Mouse (Mus musculus): ENCODE data around the gene Asns.

Gene Asns

GRCm38 (mm10) chr6:7660377-7661080 lies 32.5 kb downstream of the Asns start:
- peak; percentile 15 for DNase-seq (ENCODE audit: low read depth, low spot score)
- H3K36me3 ChIP-seq (ENCODE audit: control insufficient read depth, insufficient read depth, low read length, poor library complexity, severe bottlenecking): no peaks in the 10 kb centered on the region
- no peaks in the 10 kb centered on the region for H3K27me3 ChIP-seq (ENCODE audit: control insufficient read depth, insufficient read depth, low read length, poor library complexity, severe bottlenecking)

GRCm38 (mm10) chr6:7656601-7657000 lies 36.5 kb downstream of the Asns start:
- no peak for DNase-seq (ENCODE audit: low read depth, low spot score)
- H3K27me3 ChIP-seq (ENCODE audit: control insufficient read depth, insufficient read depth, low read length, poor library complexity, severe bottlenecking): no peaks in the 10 kb centered on the region
- no peaks in the 10 kb centered on the region for H3K36me3 ChIP-seq (ENCODE audit: control insufficient read depth, insufficient read depth, low read length, poor library complexity, severe bottlenecking)

- no peaks in the 10 kb centered on the region for H3K27me3 ChIP-seq (ENCODE audit: control insufficient read depth, insufficient read depth, low read length, poor library complexity, severe bottlenecking)
- no peaks in the 10 kb centered on the region for H3K36me3 ChIP-seq (ENCODE audit: control insufficient read depth, insufficient read depth, low read length, poor library complexity, severe bottlenecking)
- no peak for DNase-seq (ENCODE audit: low read depth, low spot score)
Measured at GRCm38 (mm10) chr6:7648458-7648857, 44.6 kb downstream of the Asns start.

Data from splenic B cell, adult 2 months (primary cell).